Mouse (Mus musculus) right cerebral cortex, postnatal 25 days (tissue): ENCODE measurements around the gene Naa11.

Experiments
- DNase-seq: peaks from one replicate; pipeline ENCODE4 v3.0.0; 2022

Naa11 gene

DNA sequence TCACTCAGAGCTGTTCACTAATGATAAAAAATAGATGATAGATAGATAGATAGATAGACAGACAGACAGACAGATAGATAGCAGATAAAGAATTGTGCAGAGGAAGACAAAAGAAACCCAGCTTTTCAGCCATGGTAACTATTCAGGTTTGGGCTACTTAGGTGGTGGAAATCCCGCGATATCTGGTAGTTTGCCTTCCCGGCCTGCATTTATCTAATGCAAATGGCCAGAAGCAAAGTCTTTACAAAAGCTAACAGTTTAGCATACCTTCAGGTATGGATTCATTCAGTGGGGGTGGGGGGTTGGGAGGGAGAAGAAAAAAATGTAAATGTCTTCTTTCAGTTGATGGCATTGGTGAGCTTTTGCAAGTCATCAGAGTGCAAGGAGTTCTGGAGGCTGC is 48.0 kb downstream of the Naa11 start:
- DNase-seq = no peak

DNA sequence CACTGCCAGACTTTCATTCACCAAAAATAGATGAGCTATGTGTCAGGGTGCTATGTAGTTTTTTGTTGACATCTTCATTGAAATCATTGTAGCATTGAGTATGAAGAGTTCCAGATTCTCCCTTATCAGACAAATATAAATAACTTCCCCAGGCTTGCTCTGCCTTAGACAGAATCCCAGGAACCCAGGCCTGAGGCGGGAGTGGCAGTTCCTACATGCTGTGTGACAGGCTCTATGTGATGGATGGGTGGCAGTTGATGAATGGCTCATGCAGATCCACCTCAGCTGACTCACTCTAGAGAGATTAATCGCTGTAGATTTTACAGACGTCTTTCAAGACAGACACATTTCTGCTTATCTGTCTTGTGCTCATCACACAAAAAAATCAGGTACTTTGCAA is 57.4 kb downstream of the Naa11 start:
- no peak for DNase-seq
